Mouse (Mus musculus) 416B (cell line): ENCODE measurements at regions not wholly inside any gene's neighbourhood (a gene's known extent, or its start where the extent isn't known, plus 50 kb on each side); places are given as distances from the start of the nearest gene placed in this dataset.

Experiments
- DNase-seq: peaks from one replicate; pipeline ENCODE4 v3.0.0; 2011; ENCODE audit warnings: low read depth

- DNase-seq = no peak
Observed at GRCm38 (mm10) chr4:46257061-46257795, 61.1 kb upstream of the Xpa start.

DNA sequence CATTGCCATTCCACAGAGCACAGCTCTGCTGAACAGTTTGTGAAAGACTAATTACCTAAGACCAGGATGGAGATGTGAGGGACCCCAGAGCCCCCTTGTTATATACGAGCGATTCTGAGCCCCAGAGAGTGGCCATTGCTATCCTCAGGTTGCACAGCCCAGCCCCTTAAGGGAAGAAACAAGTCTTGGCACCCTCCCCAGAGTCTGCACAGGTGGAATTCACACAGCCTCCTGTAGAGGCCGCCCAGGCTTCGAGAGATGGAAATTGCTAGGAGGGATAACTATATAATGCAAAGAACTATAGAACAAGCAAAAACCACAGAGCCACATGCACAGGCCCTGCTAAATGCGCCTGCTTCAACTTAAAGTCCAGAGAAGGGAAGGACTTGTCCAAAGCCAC lies 62.7 kb upstream of the Xpa start:
- peak; percentile 11 for DNase-seq

- no peak for DNase-seq
Observed at GRCm38 (mm10) chr4:46268564-46269247, 72.6 kb upstream of the Xpa start.

- no peak for DNase-seq
Observed at GRCm38 (mm10) chr4:46271066-46271465, 72.3 kb upstream of the Foxe1 start.

GRCm38 (mm10) chr4:46275773-46276172 lies 67.6 kb upstream of the Foxe1 start:
- no peak for DNase-seq

GRCm38 (mm10) chr4:46276851-46277581 lies 66.4 kb upstream of the Foxe1 start:
- DNase-seq = peak; percentile 49

- no peak for DNase-seq
Observed at GRCm38 (mm10) chr4:46286955-46287354, 56.5 kb upstream of the Foxe1 start.

- no peak for DNase-seq
Observed at GRCm38 (mm10) chr4:46291620-46292254, 51.7 kb upstream of the Foxe1 start.
